Mouse (Mus musculus) G1E (cell line): ENCODE data around the gene Cd28.

Experiments used
- CTCF ChIP-seq: IDR thresholded peaks from 2 replicates; pipeline ENCODE4 v1.5.1; 2012; ENCODE audit warnings: low read depth, low read length, inconsistent platforms, mixed read lengths
- GATA1 ChIP-seq: IDR thresholded peaks from 2 replicates; pipeline ENCODE4 v1.6.1; 2012; ENCODE audit warnings: borderline replicate concordance, low read length, inconsistent platforms, mixed read lengths
- TAL1 ChIP-seq: conservative IDR thresholded peaks from 2 replicates; pipeline ENCODE4 v1.6.1; 2012; ENCODE audit warnings: low read depth, low read length, inconsistent platforms, mixed read lengths

DNA sequence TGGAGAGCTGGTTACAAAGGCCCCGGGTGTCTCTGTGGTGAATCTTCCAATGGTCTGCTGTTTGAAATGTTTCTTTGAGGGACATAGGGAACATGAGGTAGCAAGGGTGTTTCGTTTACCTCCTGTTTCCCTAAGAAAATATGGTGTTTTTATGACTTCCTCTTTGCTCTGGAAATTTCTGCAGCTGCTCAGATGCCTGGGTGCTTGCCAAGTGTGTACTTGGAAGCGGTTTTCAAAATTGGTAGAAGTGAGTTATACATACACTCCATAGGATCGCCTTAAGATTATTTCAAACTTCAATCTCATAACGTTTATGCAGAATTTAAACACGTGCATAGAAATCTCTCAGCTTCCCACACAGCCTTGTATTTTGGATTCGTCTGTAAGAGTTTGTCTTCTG is 29.1 kb downstream of the Cd28 start:
- TF ChIP-seq GATA1 (no peak), TAL1 (no peak), CTCF (no peak)
